Mouse (Mus musculus) E14TG2a.4 (cell line): ENCODE measurements around the gene Akap2.

Source experiments
- H3K27me3 ChIP-seq: 2 replicates; pipeline ENCODE4 v1.6.1; 2014; ENCODE audit warnings: low read length, control low read depth; ENCODE audit not compliant: insufficient read depth
- H3K36me3 ChIP-seq: 2 replicates; pipeline ENCODE4 v1.6.1; 2014; ENCODE audit warnings: low read length, control low read depth; ENCODE audit not compliant: insufficient read depth
- H3K4me1 ChIP-seq: replicated peaks from 2 replicates; pipeline ENCODE4 v1.6.1; 2014; ENCODE audit warnings: low read depth, low read length, control low read depth
- H3K4me3 ChIP-seq: replicated peaks from 2 replicates; pipeline ENCODE4 v1.5.1; 2014; ENCODE audit warnings: mild to moderate bottlenecking, low read length
- H3K9me3 ChIP-seq: 2 replicates; pipeline ENCODE4 v1.6.1; 2014; ENCODE audit warnings: low read length, control low read depth
- CTCF ChIP-seq: conservative IDR thresholded peaks from 2 replicates; pipeline ENCODE4 v1.5.1; 2014; ENCODE audit warnings: low read length
- NANOG ChIP-seq: IDR thresholded peaks from 2 replicates; pipeline ENCODE4 v1.6.1; 2014; ENCODE audit warnings: borderline replicate concordance, low read length, mixed read lengths
- POU5F1 ChIP-seq: IDR thresholded peaks from 2 replicates; pipeline ENCODE4 v1.6.1; 2014; ENCODE audit warnings: low read length, borderline replicate concordance

The Akap2 gene

GRCm38 (mm10) chr4:57690805-57691204 is 26.7 kb upstream of the Akap2 start:
- 0 out of 2 replicates have a peak overlapping the region, but pooled peaks have one; percentile 37 for H3K4me3 ChIP-seq
- H3K4me1 ChIP-seq = peaks cover 95% of the 10 kb centered on the region
- no peaks in the 10 kb centered on the region for H3K9me3 ChIP-seq
- H3K27me3 ChIP-seq = no peaks in the 10 kb centered on the region
- TF ChIP-seq POU5F1 (0 out of 2 replicates have a peak, but pooled peaks have one; percentile 27), NANOG (peak; percentile 100), CTCF (no peak)
- H3K36me3 ChIP-seq = no peaks in the 10 kb centered on the region

GRCm38 (mm10) chr4:57694356-57695136 is 22.9 kb upstream of the Akap2 start:
- H3K9me3 ChIP-seq = no peaks in the 10 kb centered on the region
- peaks cover 68% of the 10 kb centered on the region for H3K4me1 ChIP-seq
- TF ChIP-seq NANOG (no peak), POU5F1 (no peak), CTCF (no peak)
- no peaks in the 10 kb centered on the region for H3K27me3 ChIP-seq
- H3K4me3 ChIP-seq = peak overlapping the region; percentile 23; the same call in 1 of the 2 replicates
- H3K36me3 ChIP-seq = no peaks in the 10 kb centered on the region

- TF ChIP-seq POU5F1 (no peak), CTCF (no peak), NANOG (no peak)
- H3K4me1 ChIP-seq = peaks cover 46% of the 10 kb centered on the region
Measured at GRCm38 (mm10) chr4:57696955-57697354, 20.5 kb upstream of the Akap2 start.

GRCm38 (mm10) chr4:57697918-57698611 is 19.4 kb upstream of the Akap2 start:
- TF ChIP-seq NANOG = no peak
- no peak for TF ChIP-seq CTCF
- no peak for TF ChIP-seq POU5F1
- Histone ChIP-seq H3K4me1 (peaks cover 39% of the 10 kb centered on the region), H3K4me3 (no peak overlapping the region), H3K9me3 (no peaks in the 10 kb centered on the region), H3K36me3 (no peaks in the 10 kb centered on the region), H3K27me3 (no peaks in the 10 kb centered on the region)

More at GRCm38 (mm10) chr4:57696955-57697354, 20.5 kb upstream of the Akap2 start:
- Histone ChIP-seq H3K4me3 (no peak overlapping the region), H3K9me3 (no peaks in the 10 kb centered on the region), H3K27me3 (no peaks in the 10 kb centered on the region), H3K36me3 (no peaks in the 10 kb centered on the region)

- Histone ChIP-seq H3K36me3 (no peaks in the 10 kb centered on the region), H3K27me3 (no peaks in the 10 kb centered on the region), H3K4me3 (no peak overlapping the region), H3K9me3 (no peaks in the 10 kb centered on the region), H3K4me1 (peaks cover 27% of the 10 kb centered on the region)
- no peak for TF ChIP-seq CTCF
- TF ChIP-seq POU5F1 = no peak
- TF ChIP-seq NANOG = no peak
Measured at GRCm38 (mm10) chr4:57701576-57701975, 15.9 kb upstream of the Akap2 start.

- Histone ChIP-seq H3K4me3 (peak overlapping the region; percentile 30), H3K9me3 (no peaks in the 10 kb centered on the region), H3K36me3 (no peaks in the 10 kb centered on the region), H3K4me1 (peaks cover 21% of the 10 kb centered on the region), H3K27me3 (peaks cover 5% of the 10 kb centered on the region; the same call in 1 of the 2 replicates)
- TF ChIP-seq NANOG (no peak), POU5F1 (no peak), CTCF (no peak)
Measured at GRCm38 (mm10) chr4:57703574-57704470, 13.6 kb upstream of the Akap2 start.

GRCm38 (mm10) chr4:57704575-57704974 is 12.9 kb upstream of the Akap2 start:
- Histone ChIP-seq H3K4me1 (peaks cover 28% of the 10 kb centered on the region), H3K9me3 (no peaks in the 10 kb centered on the region), H3K27me3 (peaks cover 6% of the 10 kb centered on the region; the same call in 1 of the 2 replicates), H3K36me3 (no peaks in the 10 kb centered on the region), H3K4me3 (no peak overlapping the region)
- TF ChIP-seq POU5F1 = no peak

- H3K4me3 ChIP-seq = no peak overlapping the region
Measured at GRCm38 (mm10) chr4:57715849-57716248, 1.6 kb upstream of the Akap2 start.

More at GRCm38 (mm10) chr4:57715849-57716248, 1.6 kb upstream of the Akap2 start:
- H3K4me1 ChIP-seq = peaks cover 18% of the 10 kb centered on the region
- H3K9me3 ChIP-seq = 0 out of 2 replicates have a peak, but pooled peaks cover 7% of the 10 kb centered on the region
- H3K36me3 ChIP-seq = no peaks in the 10 kb centered on the region
- TF ChIP-seq CTCF = no peak
- no peak for TF ChIP-seq NANOG
- TF ChIP-seq POU5F1 = no peak
- no peaks in the 10 kb centered on the region for H3K27me3 ChIP-seq
